Mouse (Mus musculus): Measurements from ENCODE around the gene Klhdc8b.

GRCm38 (mm10) chr9:108401186-108401960 lies 60.0 kb downstream of the Klhdc8b start:
- TF ChIP-seq EP300 (optimal IDR thresholded peaks at IDR 0.05) (no peak), CTCF (IDR thresholded peaks at IDR 0.05; ENCODE audit: low read depth) (no peak)

All from stomach, postnatal 0 days (tissue).